14 mouse cellular contexts compared by ENCODE assay signal in the genomic region with DNA sequence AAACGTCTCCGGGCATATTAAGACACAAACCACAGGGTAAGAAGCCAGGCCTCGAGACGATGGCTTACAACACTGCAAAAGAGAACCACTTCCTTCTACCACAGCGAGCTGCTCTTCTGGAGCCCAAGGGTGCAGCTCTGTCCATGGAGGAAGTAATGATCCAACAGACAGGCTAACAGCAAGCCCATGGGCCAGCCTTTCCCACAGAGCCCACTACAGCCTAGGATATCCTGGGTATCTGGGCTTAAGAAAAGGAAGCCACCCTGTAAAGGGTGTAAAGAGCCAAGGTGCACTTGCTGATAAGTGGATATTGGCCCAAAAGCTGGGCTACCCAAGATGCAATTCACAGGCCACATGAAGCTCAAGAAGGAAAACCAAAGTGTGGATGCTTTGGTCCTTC. TPM values are rescaled to one million over a fixed set of nuclear protein-coding genes. Genes with fewer than 3 reads are reported as not detected.
DNase-seq lines count a peak whose midpoint lies in the region; ATAC-seq and TF ChIP-seq lines count a peak whose summit lies in the region.
"Had no signal": no experiment of that assay in that cellular context is flagged by ENCODE, and none has a peak within 500 bp of the region (broad histone marks: within the 10 kb centered on the region; RNA-seq: fewer than 3 reads in every experiment).

No protein-coding gene starts in this region.

- DNase-seq in limb, embryonic 10.5 days (ENCODE audit: low spot score): no peak
- DNase-seq in MEL (ENCODE audit: low read depth, low spot score): peak; percentile 84
- peak; percentile 51 for DNase-seq in liver
- DNase-seq in adrenal gland, adult 8-10 months: no peak
- DNase-seq in heart, postnatal 4 days: no peak
- DNase-seq in kidney, postnatal 4 days: no peak
- DNase-seq: B cell, adult 2 months; kidney, adult 2 months had no signal

- H3K4me2 ChIP-seq in limb, embryonic 13.5 days (replicated peaks): no peak overlapping the region
- H3K4me2 ChIP-seq: heart, embryonic 13.5 days; hindbrain, embryonic 14.5 days; neural tube, embryonic 13.5 days had no signal

- H3K27ac ChIP-seq in limb, embryonic 13.5 days: no peak overlapping the region
- H3K27ac ChIP-seq in limb, embryonic 10.5 days: no peak overlapping the region
- peak overlapping the region; percentile 22 for H3K27ac ChIP-seq in MEL (ENCODE audit: control insufficient read depth, low read depth, low read length)
- H3K27ac ChIP-seq: heart, embryonic 13.5 days; hindbrain, embryonic 14.5 days; midbrain, embryonic 10.5 days; neural tube, embryonic 13.5 days had no signal

- no peaks in the 10 kb centered on the region for H3K9me3 ChIP-seq in limb, embryonic 13.5 days
- no peaks in the 10 kb centered on the region for H3K9me3 ChIP-seq in limb, embryonic 10.5 days (replicated peaks)
- no peaks in the 10 kb centered on the region for H3K9me3 ChIP-seq in MEL (replicated peaks; ENCODE audit: insufficient read depth, low read length)
- H3K9me3 ChIP-seq: midbrain, embryonic 10.5 days; neural tube, embryonic 13.5 days had no signal

- no peak for ATAC-seq in limb, embryonic 13.5 days (ENCODE audit: low FRiP score, low read depth)
- ATAC-seq in megakaryocyte-erythroid progenitor cell, adult 5-6 weeks (replicated peaks; ENCODE audit: low FRiP score, low TSS enrichment, poor library complexity, severe bottlenecking): peak; percentile 93

- no peak for TF ChIP-seq RAD21 in MEL (IDR thresholded peaks at IDR 0.05; ENCODE audit: low read depth, low read length)

- TF ChIP-seq EP300 in MEL (IDR thresholded peaks at IDR 0.05; ENCODE audit: low read depth in 1 of 2, low read length in 2 of 2): peak; percentile 73 to 78

- WGBS in limb, embryonic 13.5 days: 89% methylated on average over 5 of the region's 5 CpGs
- 94% methylated on average over 5 of the region's 5 CpGs for WGBS in limb, embryonic 10.5 days

- peak overlapping the region; percentile 31; the same call in 1 of the 2 replicates for H3K9ac ChIP-seq in limb, embryonic 13.5 days
- H3K9ac ChIP-seq in MEL (ENCODE audit: control insufficient read depth, low read depth, low read length, poor library complexity, severe bottlenecking): peak overlapping the region; percentile 0; the same call in 1 of the 2 replicates
- H3K9ac ChIP-seq: heart, embryonic 13.5 days; hindbrain, embryonic 14.5 days; neural tube, embryonic 13.5 days had no signal

- peak in 1 of 2 experiments; percentile 32; a peak in 1 of 4 replicates for TF ChIP-seq POLR2A in MEL (IDR thresholded peaks at IDR 0.05; ENCODE audit: control insufficient read depth in 1 of 2, insufficient read depth in 1 of 2, low read depth in 1 of 2, low read length in 2 of 2, poor library complexity in 1 of 2)

- H3K4me1 ChIP-seq in limb, embryonic 13.5 days: peaks cover 23% of the 10 kb centered on the region
- peaks cover 22% of the 10 kb centered on the region for H3K4me1 ChIP-seq in limb, embryonic 10.5 days
- peaks cover 4 to 17% of the 10 kb centered on the region in 2 experiments for H3K4me1 ChIP-seq in MEL (ENCODE audit: control insufficient read depth in 1 of 2, insufficient read depth in 2 of 2, low read length in 2 of 2)

- no peaks in the 10 kb centered on the region for H3K79me2 ChIP-seq in MEL (ENCODE audit: control insufficient read depth, insufficient read depth, low read length, poor library complexity)

- TF ChIP-seq CTCF in MEL (IDR thresholded peaks at IDR 0.05 in 2 of 3, conservative IDR thresholded peaks at IDR 0.05 in 1 of 3; ENCODE audit: control insufficient read depth in 1 of 3, insufficient read depth in 1 of 3, low read depth in 2 of 3, low read length in 3 of 3, poor library complexity in 1 of 3, severe bottlenecking in 1 of 3): no peak

- H3K36me3 ChIP-seq in limb, embryonic 13.5 days: peaks cover 59% of the 10 kb centered on the region
- peaks cover 72% of the 10 kb centered on the region for H3K36me3 ChIP-seq in limb, embryonic 10.5 days
- H3K36me3 ChIP-seq in MEL (ENCODE audit: control insufficient read depth in 1 of 2, insufficient read depth in 2 of 2, low read length in 2 of 2): peaks cover 0 to 5% of the 10 kb centered on the region in 2 experiments; a peak in 2 of 4 replicates

- no peak overlapping the region for H3K4me3 ChIP-seq in limb, embryonic 13.5 days
- H3K4me3 ChIP-seq in limb, embryonic 10.5 days: no peak overlapping the region
- H3K4me3 ChIP-seq in MEL (ENCODE audit: control insufficient read depth in 1 of 2, insufficient read depth in 1 of 2, low read depth in 2 of 2, low read length in 2 of 2): no peak overlapping the region
- H3K4me3 ChIP-seq: heart, embryonic 13.5 days; midbrain, embryonic 10.5 days; neural tube, embryonic 13.5 days had no signal

- H3K27me3 ChIP-seq in limb, embryonic 13.5 days: no peaks in the 10 kb centered on the region
- no peaks in the 10 kb centered on the region for H3K27me3 ChIP-seq in limb, embryonic 10.5 days (ENCODE audit: low read depth, poor library complexity, severe bottlenecking)
- no peaks in the 10 kb centered on the region for H3K27me3 ChIP-seq in MEL (ENCODE audit: control insufficient read depth in 1 of 2, insufficient read depth in 2 of 2, low read length in 2 of 2)
- H3K27me3 ChIP-seq: heart, embryonic 13.5 days; neural tube, embryonic 13.5 days had no signal

TF ChIP-seq in MEL, 35 proteins besides CTCF, POLR2A, EP300 and RAD21 (continues in another document):
- TF ChIP-seq CHD1 (IDR thresholded peaks at IDR 0.05; ENCODE audit: low read depth, low read length): no peak
- no peak for TF ChIP-seq MAFK (IDR thresholded peaks at IDR 0.05; ENCODE audit: borderline replicate concordance, low read depth, low read length)
- no peak for TF ChIP-seq JUND (IDR thresholded peaks at IDR 0.05; ENCODE audit: low read depth, low read length)
- TF ChIP-seq SMC3 (IDR thresholded peaks at IDR 0.05; ENCODE audit: low read depth, low read length): no peak
- no peak for TF ChIP-seq POLR2AphosphoS5 (IDR thresholded peaks at IDR 0.05; ENCODE audit: borderline replicate concordance, low read depth, low read length)
- TF ChIP-seq MYC (IDR thresholded peaks at IDR 0.05; ENCODE audit: low read depth, low read length): no peak
- TF ChIP-seq USF2 (IDR thresholded peaks at IDR 0.05; ENCODE audit: borderline replicate concordance in 1 of 2, insufficient read depth in 1 of 2, low read depth in 1 of 2, low read length in 2 of 2): no peak
- TF ChIP-seq TAL1 (IDR thresholded peaks at IDR 0.05; ENCODE audit: low read length): peak; percentile 77
- no peak for TF ChIP-seq ZC3H11A (IDR thresholded peaks at IDR 0.05; ENCODE audit: low read depth, low read length)
- peak; percentile 65; the same call in 1 of the 2 replicates for TF ChIP-seq TCF12 (IDR thresholded peaks at IDR 0.05; ENCODE audit: low read depth, low read length)
- TF ChIP-seq ZMIZ1 (IDR thresholded peaks at IDR 0.05; ENCODE audit: low read depth, low read length): no peak
- TF ChIP-seq KAT2A (conservative IDR thresholded peaks at IDR 0.05; ENCODE audit: low read depth, low read length): no peak
- no peak for TF ChIP-seq UBTF (IDR thresholded peaks at IDR 0.05; ENCODE audit: borderline replicate concordance, insufficient read depth, low read depth, low read length)
- no peak for TF ChIP-seq BHLHE40 (IDR thresholded peaks at IDR 0.05; ENCODE audit: borderline replicate concordance, low read depth, low read length)
- TF ChIP-seq POLR2AphosphoS2 (IDR thresholded peaks at IDR 0.05; ENCODE audit: low read length): no peak
- no peak for TF ChIP-seq ZNF384 (IDR thresholded peaks at IDR 0.05; ENCODE audit: low read depth, low read length)
- TF ChIP-seq MYB (IDR thresholded peaks at IDR 0.05; ENCODE audit: low read depth, low read length): no peak
- no peak for TF ChIP-seq RCOR1 (IDR thresholded peaks at IDR 0.05; ENCODE audit: low read depth, low read length)
- TF ChIP-seq GABPA (IDR thresholded peaks at IDR 0.05; ENCODE audit: low read depth, low read length): no peak
- no peak for TF ChIP-seq ZKSCAN1 (IDR thresholded peaks at IDR 0.05; ENCODE audit: low read depth, low read length)
- TF ChIP-seq HCFC1 (IDR thresholded peaks at IDR 0.05; ENCODE audit: low read depth, low read length): 0 out of 2 replicates have a peak, but pooled peaks have one; percentile 14
- TF ChIP-seq NRF1 (IDR thresholded peaks at IDR 0.05; ENCODE audit: insufficient read depth, low read depth, low read length, poor library complexity, severe bottlenecking): no peak
- no peak for TF ChIP-seq MAZ (IDR thresholded peaks at IDR 0.05; ENCODE audit: low read depth, low read length)
- no peak for TF ChIP-seq SIN3A (IDR thresholded peaks at IDR 0.05; ENCODE audit: low read length)
- TF ChIP-seq MAX (IDR thresholded peaks at IDR 0.05; ENCODE audit: low read length): peak; percentile 71
- 0 out of 2 replicates have a peak, but pooled peaks have one; percentile 22 for TF ChIP-seq NELFE (IDR thresholded peaks at IDR 0.05; ENCODE audit: low read depth, low read length)
- peak; percentile 61 for TF ChIP-seq GATA1 (IDR thresholded peaks at IDR 0.05; ENCODE audit: low read depth, low read length)

RNA-seq across cellular contexts. Expression of a gene that starts 6.0 kb away (rescaled TPM):
- 55.5 and 58.0 TPM in 2 replicates for polyA plus RNA-seq in limb, embryonic 13.5 days (2015; fragmentation: Nextera tagmentation; extraction: Ambion mirVana)
- polyA plus RNA-seq in limb, embryonic 10.5 days (2016; fragmentation: Nextera tagmentation; extraction: Ambion mirVana): 62.3 and 74.5 TPM in 2 replicates
- total RNA-seq in MEL (2012; rRNA removed): 9.7 and 10.2 TPM in 2 replicates
- polyA plus RNA-seq in MEL (2012; ENCODE audit: insufficient read depth in 1 of 2, insufficient read length in 2 of 2, low read depth in 1 of 2, low replicate concordance in 2 of 2, missing spikeins in 1 of 2): 10 to 100 TPM in 1 of 2 experiments, not detected in 1; 13.6 TPM
- total RNA-seq in megakaryocyte-erythroid progenitor cell, adult 5-6 weeks (2014; fragmentation: Nextera tagmentation): 10.3 and 15.3 TPM in 2 replicates
- total RNA-seq in megakaryocyte-erythroid progenitor cell, adult 5-6 weeks (2017): 12.3 and 19.9 TPM in 2 replicates
- 10 to 100 TPM; 10.3 to 15.5 (median 13.8) TPM for total RNA-seq in adrenal gland, adult 8-10 months (2022)
- 10 to 100 TPM; 23.1 to 26.3 TPM for total RNA-seq in heart, postnatal 4 days (2021)

RNA-seq across cellular contexts. Expression of a gene that starts 48.2 kb away (rescaled TPM):
- polyA plus RNA-seq in limb, embryonic 13.5 days (2015; fragmentation: Nextera tagmentation; extraction: Ambion mirVana): 9.2 and 10.6 TPM in 2 replicates
- 8.3 and 9.1 TPM in 2 replicates for polyA plus RNA-seq in limb, embryonic 10.5 days (2016; fragmentation: Nextera tagmentation; extraction: Ambion mirVana)
- 58.2 and 65.0 TPM in 2 replicates for total RNA-seq in MEL (2012; rRNA removed)
- 100 to 1,000 TPM in 1 of 2 experiments, 10 to 100 TPM in 1; 88.2 to 103 TPM for polyA plus RNA-seq in MEL (2012; ENCODE audit: insufficient read depth in 1 of 2, insufficient read length in 2 of 2, low read depth in 1 of 2, low replicate concordance in 2 of 2, missing spikeins in 1 of 2)
- total RNA-seq in megakaryocyte-erythroid progenitor cell, adult 5-6 weeks (2014; fragmentation: Nextera tagmentation): 101 and 110 TPM in 2 replicates
- total RNA-seq in megakaryocyte-erythroid progenitor cell, adult 5-6 weeks (2017): 164 and 206 TPM in 2 replicates
- total RNA-seq in adrenal gland, adult 8-10 months (2022): 10 to 100 TPM; 34.0 to 49.4 (median 39.6) TPM
- total RNA-seq in heart, postnatal 4 days (2021): 100 to 1,000 TPM; 131 to 139 TPM

Comparison
In these comparisons a context has a peak if more than half of its experiments do, and no peak if none do; other contexts are left out.
1. DNase-seq: peak in MEL (single experiment) and liver (single experiment); none in limb, embryonic 10.5 days (single experiment), adrenal gland, adult 8-10 months (single experiment), heart, postnatal 4 days (single experiment) and kidney, postnatal 4 days (0 of 2).